Mouse (Mus musculus) forebrain, embryonic 12.5 days (tissue): ENCODE measurements around the gene Kcnma1. TPM values are rescaled to one million over a fixed set of nuclear protein-coding genes. Genes with fewer than 3 reads are reported as not detected.

Experiments used
- ATAC-seq: fragments of 200-750 bp; cut with Nextera tagmentation; 2 replicates; pipeline ENCODE4 v1.8.0; 2017; ENCODE audit warnings: moderate TSS enrichment; ENCODE audit not compliant: low FRiP score
- H3K27ac ChIP-seq: fragments of 300-500 bp; sonication (generic); 2 replicates; pipeline ENCODE4 v1.5.1; 2016; ENCODE audit warnings: mild to moderate bottlenecking
- H3K27me3 ChIP-seq: fragments of 300-500 bp; sonication (generic); 2 replicates; pipeline ENCODE4 v1.6.1; 2016; ENCODE audit warnings: mild to moderate bottlenecking
- H3K36me3 ChIP-seq: fragments of 300-500 bp; sonication (generic); replicated peaks from 2 replicates; pipeline ENCODE4 v1.6.1; 2016; ENCODE audit warnings: mild to moderate bottlenecking
- H3K4me1 ChIP-seq: fragments of 300-500 bp; sonication (generic); 2 replicates; pipeline ENCODE4 v1.6.1; 2016
- H3K4me2 ChIP-seq: fragments of 300-500 bp; sonication (generic); 2 replicates; pipeline ENCODE4 v1.6.1; 2016; ENCODE audit warnings: mild to moderate bottlenecking, moderate library complexity
- H3K4me3 ChIP-seq: fragments of 300-500 bp; sonication (generic); replicated peaks from 2 replicates; pipeline ENCODE4 v1.5.1; 2016; ENCODE audit warnings: mild to moderate bottlenecking
- H3K9ac ChIP-seq: fragments of 300-500 bp; sonication (generic); 2 replicates; pipeline ENCODE4 v1.6.1; 2016; ENCODE audit warnings: mild to moderate bottlenecking
- H3K9me3 ChIP-seq: fragments of 300-500 bp; sonication (generic); 2 replicates; pipeline ENCODE4 v1.6.1; 2016
- WGBS: fragments of 180-500 bp; shearing (Covaris S2); methylation state at CpG from one replicate; pipeline ENCODE4 v1.1.7; 2016; 5-methylcytosine and 5-hydroxymethylcytosine counted together
- polyA plus RNA-seq: library from polyadenylated mRNA; unstranded; fragments of >200 nt; fragmentation: Nextera tagmentation; extraction: Ambion mirVana; gene quantifications from 2 replicates; pipeline ENCODE4 v1.2.1, GENCODE M21; 2016

Gene Kcnma1
- polyA plus RNA-seq, 1 experiment from 2014 or later = 2.6 TPM

DNA sequence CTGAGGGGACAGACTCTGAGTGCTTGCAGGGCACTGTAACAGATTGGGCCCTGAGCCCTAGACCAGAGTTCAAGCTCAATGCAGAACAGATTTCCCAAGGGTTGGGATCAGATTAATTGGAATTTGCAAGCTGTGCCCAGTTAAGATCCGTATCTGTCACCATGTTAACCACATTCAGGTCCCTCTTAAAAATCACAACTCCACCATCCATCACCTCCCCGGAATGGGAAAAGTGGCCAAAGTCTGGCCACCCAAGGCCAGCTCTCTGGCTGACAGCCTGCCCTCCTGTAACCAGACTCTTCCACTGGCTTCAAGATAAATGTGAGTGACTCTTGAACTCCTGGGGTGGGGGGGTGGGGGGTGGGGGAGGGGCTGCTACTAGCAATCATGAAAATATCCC, 70.4 kb downstream of the Kcnma1 start:
- no peaks in the 10 kb centered on the region for H3K9me3 ChIP-seq
- H3K27me3 ChIP-seq = no peaks in the 10 kb centered on the region
- no peak overlapping the region for H3K9ac ChIP-seq
- H3K27ac ChIP-seq = no peak overlapping the region
- WGBS = 85% methylated on average over 2 of the region's 2 CpGs
- H3K4me2 ChIP-seq = no peak overlapping the region
- no peaks in the 10 kb centered on the region for H3K36me3 ChIP-seq
- no peaks in the 10 kb centered on the region; the same call in 1 of the 2 replicates for H3K4me1 ChIP-seq
- ATAC-seq = no peak
- H3K4me3 ChIP-seq = no peak overlapping the region

- H3K4me2 ChIP-seq = no peak overlapping the region
- H3K9me3 ChIP-seq = no peaks in the 10 kb centered on the region
- H3K27ac ChIP-seq = no peak overlapping the region
- 55% methylated on average over 5 of the region's 5 CpGs for WGBS
- no peak for ATAC-seq
- no peak overlapping the region for H3K9ac ChIP-seq
- no peaks in the 10 kb centered on the region for H3K27me3 ChIP-seq
- no peaks in the 10 kb centered on the region; the same call in 1 of the 2 replicates for H3K4me1 ChIP-seq
- H3K4me3 ChIP-seq = no peak overlapping the region
- H3K36me3 ChIP-seq = no peaks in the 10 kb centered on the region
These were observed 71.1 kb downstream of the Kcnma1 start for GRCm38 (mm10) chr14:23943152-23943551.

DNA sequence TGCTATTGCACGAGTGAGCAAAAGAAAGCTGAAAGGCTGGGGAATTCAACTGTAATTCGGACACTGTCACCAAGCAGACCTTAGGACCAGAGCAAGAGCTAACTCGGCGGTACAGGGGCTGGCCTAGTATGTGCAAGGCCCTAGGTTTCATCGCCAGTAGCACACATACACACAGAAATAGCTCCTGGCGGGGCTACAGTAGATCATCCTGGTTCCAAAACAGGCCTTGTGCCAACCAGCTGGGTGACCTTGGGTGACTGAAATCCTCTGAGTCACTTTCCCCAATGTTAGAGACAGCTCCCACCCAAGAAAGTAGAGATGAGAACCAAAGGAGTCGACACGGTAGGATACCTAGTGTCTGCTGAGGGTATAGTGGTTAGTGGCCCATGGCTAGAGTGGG, 72.2 kb downstream of the Kcnma1 start:
- Histone ChIP-seq H3K4me3 (no peak overlapping the region), H3K27me3 (no peaks in the 10 kb centered on the region), H3K36me3 (no peaks in the 10 kb centered on the region), H3K9ac (no peak overlapping the region), H3K4me2 (no peak overlapping the region), H3K4me1 (no peaks in the 10 kb centered on the region; the same call in 1 of the 2 replicates), H3K27ac (no peak overlapping the region), H3K9me3 (no peaks in the 10 kb centered on the region)
- no peak for ATAC-seq
- WGBS = 92% methylated on average over 8 of the region's 8 CpGs

GRCm38 (mm10) chr14:23935016-23935415, 79.3 kb downstream of the Kcnma1 start:
- Histone ChIP-seq H3K27me3 (no peaks in the 10 kb centered on the region), H3K9me3 (no peaks in the 10 kb centered on the region), H3K36me3 (no peaks in the 10 kb centered on the region), H3K9ac (no peak overlapping the region), H3K4me3 (no peak overlapping the region), H3K27ac (no peak overlapping the region), H3K4me1 (no peaks in the 10 kb centered on the region), H3K4me2 (no peak overlapping the region)
- no peak for ATAC-seq
- 55% methylated on average over 6 of the region's 6 CpGs for WGBS

DNA sequence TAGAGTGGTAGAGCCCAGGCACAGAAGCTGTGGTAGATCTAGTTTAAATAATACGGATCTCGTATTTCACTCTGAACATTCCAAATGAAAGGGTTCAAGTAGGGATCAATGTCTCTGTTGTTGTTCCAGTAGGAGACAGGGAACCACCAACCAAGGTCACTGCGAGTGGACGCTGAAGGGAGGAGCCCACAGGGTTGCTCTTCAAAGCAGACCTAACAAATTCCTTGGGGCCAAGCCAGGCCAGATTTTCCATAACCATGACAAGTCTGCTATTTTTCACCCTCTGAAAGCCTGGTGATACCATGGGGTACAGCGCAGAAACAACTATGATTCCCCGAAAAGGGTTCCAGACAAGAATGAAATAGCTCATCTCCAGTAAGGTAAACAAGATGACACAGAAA, 82.6 kb downstream of the Kcnma1 start:
- no peak overlapping the region for H3K27ac ChIP-seq
- no peaks in the 10 kb centered on the region for H3K4me1 ChIP-seq
- ATAC-seq = no peak
- H3K36me3 ChIP-seq = no peaks in the 10 kb centered on the region
- H3K27me3 ChIP-seq = no peaks in the 10 kb centered on the region
- no peak overlapping the region for H3K4me2 ChIP-seq
- WGBS = 84% methylated on average over 6 of the region's 6 CpGs
- no peak overlapping the region for H3K4me3 ChIP-seq
- H3K9me3 ChIP-seq = no peaks in the 10 kb centered on the region
- H3K9ac ChIP-seq = no peak overlapping the region

- no peak overlapping the region for H3K27ac ChIP-seq
- H3K9ac ChIP-seq = no peak overlapping the region
- no peak overlapping the region for H3K4me3 ChIP-seq
- 88% methylated on average over 3 of the region's 3 CpGs for WGBS
- H3K36me3 ChIP-seq = no peaks in the 10 kb centered on the region
- no peaks in the 10 kb centered on the region for H3K9me3 ChIP-seq
- no peaks in the 10 kb centered on the region for H3K4me1 ChIP-seq
- no peak overlapping the region for H3K4me2 ChIP-seq
- no peaks in the 10 kb centered on the region for H3K27me3 ChIP-seq
- no peak for ATAC-seq
These were observed 85.1 kb downstream of the Kcnma1 start for GRCm38 (mm10) chr14:23929168-23929567.

- H3K9ac ChIP-seq = no peak overlapping the region
- H3K27ac ChIP-seq = no peak overlapping the region
- H3K9me3 ChIP-seq = no peaks in the 10 kb centered on the region
- no peaks in the 10 kb centered on the region for H3K36me3 ChIP-seq
- no peak for ATAC-seq
- H3K27me3 ChIP-seq = no peaks in the 10 kb centered on the region
- H3K4me1 ChIP-seq = no peaks in the 10 kb centered on the region
- WGBS = 87% methylated on average over 2 of the region's 2 CpGs
- no peak overlapping the region for H3K4me2 ChIP-seq
- H3K4me3 ChIP-seq = no peak overlapping the region
These were observed 90.9 kb downstream of the Kcnma1 start for GRCm38 (mm10) chr14:23923356-23923755.

- ATAC-seq = no peak
- H3K27ac ChIP-seq = no peak overlapping the region
- 90% methylated on average over 3 of the region's 3 CpGs for WGBS
These were observed 91.5 kb downstream of the Kcnma1 start for GRCm38 (mm10) chr14:23922755-23923154.

GRCm38 (mm10) chr14:23911108-23911629, 103.1 kb downstream of the Kcnma1 start:
- H3K4me3 ChIP-seq = no peak overlapping the region
- no peaks in the 10 kb centered on the region for H3K27me3 ChIP-seq
- no peak overlapping the region for H3K9ac ChIP-seq
- H3K36me3 ChIP-seq = no peaks in the 10 kb centered on the region
- WGBS = 70% methylated on average over 1 of the region's 1 CpGs
- H3K27ac ChIP-seq = no peak overlapping the region
- no peaks in the 10 kb centered on the region for H3K9me3 ChIP-seq
- no peak for ATAC-seq
- H3K4me1 ChIP-seq = 0 out of 2 replicates have a peak, but pooled peaks cover 3% of the 10 kb centered on the region
- H3K4me2 ChIP-seq = no peak overlapping the region

More at GRCm38 (mm10) chr14:23922755-23923154, 91.5 kb downstream of the Kcnma1 start:
- Histone ChIP-seq H3K4me2 (no peak overlapping the region), H3K27me3 (no peaks in the 10 kb centered on the region), H3K9ac (no peak overlapping the region), H3K4me1 (no peaks in the 10 kb centered on the region), H3K9me3 (no peaks in the 10 kb centered on the region), H3K4me3 (no peak overlapping the region), H3K36me3 (no peaks in the 10 kb centered on the region)

GRCm38 (mm10) chr14:23908564-23908963, 105.7 kb downstream of the Kcnma1 start:
- Histone ChIP-seq H3K9me3 (no peaks in the 10 kb centered on the region), H3K27me3 (no peaks in the 10 kb centered on the region), H3K4me2 (no peak overlapping the region), H3K27ac (no peak overlapping the region), H3K4me3 (no peak overlapping the region), H3K9ac (no peak overlapping the region), H3K4me1 (0 out of 2 replicates have a peak, but pooled peaks cover 3% of the 10 kb centered on the region), H3K36me3 (no peaks in the 10 kb centered on the region)
- ATAC-seq = no peak
- 72% methylated on average over 5 of the region's 5 CpGs for WGBS

DNA sequence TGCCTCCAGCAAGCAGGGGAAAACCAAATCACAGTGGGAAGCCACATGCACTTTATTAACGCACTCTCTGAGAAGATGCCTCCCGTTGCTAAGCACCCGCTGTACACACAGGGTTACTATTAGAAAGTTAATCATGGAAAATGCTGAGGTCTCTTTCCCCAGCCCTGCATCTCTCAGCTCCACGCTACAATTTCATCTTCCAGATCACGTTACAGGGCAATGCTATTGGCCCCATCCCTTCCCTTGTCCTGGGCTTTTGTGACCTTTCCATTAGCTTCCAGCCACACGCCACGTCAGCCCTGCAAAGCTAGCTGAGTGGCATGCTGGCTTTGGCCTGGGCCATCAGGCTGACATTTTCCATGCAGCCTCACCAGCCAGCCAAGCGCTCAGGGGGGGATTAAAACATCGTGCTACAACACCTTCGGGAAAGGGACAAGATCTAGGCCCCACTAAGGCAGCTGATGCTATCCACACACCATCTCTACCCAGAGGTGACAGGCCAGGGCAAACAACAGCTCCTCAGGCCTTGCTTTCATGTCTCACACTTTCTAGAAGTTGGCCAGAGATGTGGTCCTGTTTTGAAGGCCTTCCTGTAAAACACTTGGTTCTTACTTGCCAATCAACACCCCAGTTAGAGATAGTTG, 111.5 kb downstream of the Kcnma1 start:
- Histone ChIP-seq H3K4me2 (no peak overlapping the region), H3K4me1 (peaks cover 9% of the 10 kb centered on the region), H3K27ac (peak overlapping the region; percentile 42; the same call in 1 of the 2 replicates), H3K4me3 (no peak overlapping the region), H3K9me3 (no peaks in the 10 kb centered on the region), H3K9ac (no peak overlapping the region), H3K27me3 (no peaks in the 10 kb centered on the region), H3K36me3 (no peaks in the 10 kb centered on the region)
- peak; percentile 53; the same call in 1 of the 2 replicates for ATAC-seq
- 33% methylated on average over 10 of the region's 10 CpGs for WGBS

DNA sequence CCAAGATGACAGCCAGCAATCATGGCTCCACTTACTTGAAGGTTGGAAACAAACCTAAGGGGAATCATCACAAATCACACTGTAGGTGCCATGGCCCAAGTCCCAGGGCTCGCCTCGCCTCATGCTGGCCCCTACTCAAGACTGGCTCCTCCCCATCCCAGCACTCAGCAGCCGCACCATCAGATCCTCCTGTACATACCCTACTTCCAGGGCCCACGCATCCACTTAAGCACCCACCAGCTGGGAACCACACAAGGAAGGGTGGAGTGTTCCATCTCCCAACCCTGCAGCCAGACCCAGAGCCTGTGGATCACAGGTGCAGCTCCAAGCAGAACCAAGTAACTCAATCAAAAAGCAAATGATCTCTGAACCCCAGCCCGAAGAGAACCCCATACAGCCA, 114.8 kb downstream of the Kcnma1 start:
- Histone ChIP-seq H3K9ac (no peak overlapping the region), H3K4me2 (no peak overlapping the region), H3K36me3 (no peaks in the 10 kb centered on the region), H3K4me1 (peaks cover 9% of the 10 kb centered on the region), H3K9me3 (no peaks in the 10 kb centered on the region), H3K27me3 (no peaks in the 10 kb centered on the region), H3K27ac (no peak overlapping the region), H3K4me3 (no peak overlapping the region)
- no peak for ATAC-seq
- WGBS = 89% methylated on average over 5 of the region's 5 CpGs

GRCm38 (mm10) chr14:23897815-23898214, 116.5 kb downstream of the Kcnma1 start:
- Histone ChIP-seq H3K27me3 (no peaks in the 10 kb centered on the region), H3K4me3 (no peak overlapping the region), H3K9me3 (no peaks in the 10 kb centered on the region), H3K4me2 (no peak overlapping the region), H3K27ac (no peak overlapping the region), H3K4me1 (peaks cover 7% of the 10 kb centered on the region), H3K36me3 (no peaks in the 10 kb centered on the region), H3K9ac (no peak overlapping the region)
- ATAC-seq = no peak
- 91% methylated on average over 5 of the region's 5 CpGs for WGBS
